Mouse (Mus musculus) embryo, embryonic 11 days (tissue): ENCODE measurements around the gene Tmem200a.
"Not testable (repeated sequence)": the region's sequence is repeated elsewhere in the genome, so short reads cannot be mapped to it uniquely, and the experiment has no call there.

Source experiments
- DNase-seq: peaks from one replicate; pipeline ENCODE4 v3.0.0-alpha.2; 2015

Tmem200a gene

DNA sequence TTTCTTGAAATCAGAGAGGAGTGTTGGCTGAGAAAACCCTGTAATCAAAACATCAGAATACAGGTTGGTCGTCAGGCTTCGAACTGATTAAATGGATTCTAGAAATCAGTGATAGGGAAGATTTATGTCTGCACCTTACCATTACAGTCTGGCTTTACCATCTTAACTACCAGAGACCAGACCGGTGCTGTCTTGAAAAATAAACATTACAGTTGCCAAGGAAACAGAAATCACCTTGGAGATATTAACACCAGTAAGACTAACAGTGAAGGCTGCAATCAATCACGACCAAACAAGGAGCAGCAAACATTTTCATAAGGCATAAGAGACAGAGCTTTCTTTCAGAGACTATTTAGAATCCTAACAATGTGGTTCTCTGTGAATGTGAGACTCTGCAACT, 116.0 kb downstream of the Tmem200a start:
- DNase-seq: peak; percentile 13

DNA sequence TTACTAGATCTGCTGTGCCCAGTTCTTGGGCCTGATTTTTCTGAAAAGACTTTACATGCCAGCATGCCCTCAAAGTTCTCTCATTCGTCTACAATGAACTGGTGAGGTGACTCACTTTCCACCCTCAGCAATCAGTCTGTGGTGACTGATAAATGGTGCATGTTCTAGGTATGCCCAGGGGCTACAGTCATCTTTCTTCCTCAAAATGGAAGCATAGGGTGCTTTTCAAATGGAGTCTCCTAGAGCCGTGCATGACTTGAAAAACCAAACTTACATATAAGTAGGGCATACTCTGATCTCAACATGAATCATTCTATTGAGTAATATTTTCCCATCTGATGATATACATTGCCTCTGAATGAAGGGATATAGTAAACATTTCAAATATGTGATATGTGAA, 117.8 kb downstream of the Tmem200a start:
- DNase-seq: no peak

DNA sequence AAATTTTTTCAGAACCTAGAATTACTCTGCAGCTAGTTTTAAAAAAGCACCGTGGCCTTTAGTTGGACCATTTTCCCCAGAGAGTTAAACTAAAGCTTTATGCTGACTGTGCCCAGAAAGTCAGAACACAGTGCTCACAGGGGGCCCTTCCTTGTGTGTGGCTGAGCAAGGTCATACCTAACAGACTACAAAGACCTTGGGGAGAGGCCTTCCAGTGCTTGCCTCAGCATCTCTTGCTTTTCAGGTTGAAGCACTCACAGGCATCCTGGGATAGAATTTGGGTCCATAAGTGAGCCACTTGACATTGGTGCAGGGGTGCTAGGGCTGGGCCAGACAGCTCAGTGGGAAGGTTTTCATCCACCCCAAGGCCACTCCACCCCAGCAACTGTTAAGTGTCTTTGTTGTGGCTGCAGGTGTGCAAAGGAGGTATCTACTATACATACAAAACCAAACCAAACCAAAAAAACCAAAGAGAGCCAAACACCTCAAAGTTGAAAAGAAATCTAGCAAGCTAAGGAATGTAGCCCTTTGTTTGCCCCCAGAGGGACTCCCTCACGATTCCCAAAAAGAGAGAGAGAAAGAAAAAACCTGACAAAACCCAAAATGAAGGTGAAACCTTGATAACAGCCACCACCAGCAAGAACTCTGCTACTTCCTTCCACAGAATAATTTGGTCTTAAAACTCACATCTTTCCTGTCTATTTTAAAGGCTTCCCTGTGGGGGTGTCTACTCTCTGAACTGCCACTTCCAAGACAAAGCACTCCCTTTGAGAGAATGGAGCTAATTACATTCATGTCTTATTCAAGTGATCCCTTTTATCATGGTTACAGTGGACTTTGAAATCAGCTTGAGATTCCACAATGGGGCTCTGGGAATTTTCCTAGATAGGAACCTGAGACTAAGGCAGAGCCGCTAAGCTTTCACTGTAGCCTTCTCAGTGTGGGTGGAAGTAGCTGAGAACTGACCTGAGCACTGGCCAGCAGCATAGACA, 119.8 kb downstream of the Tmem200a start:
- no peak for DNase-seq

DNA sequence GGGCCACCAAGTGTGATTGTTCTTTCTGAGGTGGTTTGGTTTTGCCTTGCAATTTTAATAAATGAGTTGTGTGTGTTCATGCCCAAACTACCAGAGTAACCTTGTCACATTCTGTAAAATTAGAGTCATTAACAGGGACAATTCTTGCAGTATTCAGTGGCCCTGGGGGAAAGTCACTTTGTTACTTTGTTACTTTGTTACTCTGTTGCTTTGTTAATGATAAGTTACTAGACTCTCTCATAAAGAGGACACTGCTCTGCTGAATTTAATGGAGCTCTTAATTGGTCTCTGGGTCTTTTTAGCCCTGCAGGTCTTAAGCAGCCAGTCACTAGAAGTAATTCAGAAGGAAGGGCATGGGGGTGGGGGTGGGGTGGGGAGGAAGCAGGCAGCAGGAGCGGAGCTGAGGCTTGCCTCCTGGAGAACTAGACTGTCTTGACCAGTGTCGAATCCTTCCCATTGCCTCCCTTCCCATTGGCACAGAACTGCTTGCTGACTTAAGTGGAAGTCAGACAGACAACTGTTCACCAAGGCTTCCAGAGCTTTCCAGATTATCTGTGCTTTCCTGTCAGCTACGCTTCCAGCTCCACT, 124.1 kb downstream of the Tmem200a start:
- no peak for DNase-seq

DNA sequence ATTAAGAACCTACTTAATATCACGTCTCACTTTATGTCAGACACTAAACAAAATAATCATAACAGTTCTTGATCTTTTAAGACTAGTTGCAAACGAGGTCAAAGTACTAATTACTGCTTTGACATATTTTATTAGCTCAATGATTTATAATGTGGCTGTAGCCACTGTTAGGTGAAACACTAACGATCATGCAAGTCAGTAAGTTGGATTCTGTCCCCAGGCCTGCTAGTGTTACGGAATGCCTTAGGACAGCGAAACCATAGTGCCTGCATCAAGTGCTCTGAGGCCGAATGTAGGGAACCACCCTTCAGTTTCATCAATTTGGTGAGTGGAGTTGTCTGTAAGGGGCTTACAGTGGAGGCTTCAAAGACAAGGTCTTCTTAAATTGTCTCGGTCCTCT, 126.0 kb downstream of the Tmem200a start:
- DNase-seq: no peak

DNA sequence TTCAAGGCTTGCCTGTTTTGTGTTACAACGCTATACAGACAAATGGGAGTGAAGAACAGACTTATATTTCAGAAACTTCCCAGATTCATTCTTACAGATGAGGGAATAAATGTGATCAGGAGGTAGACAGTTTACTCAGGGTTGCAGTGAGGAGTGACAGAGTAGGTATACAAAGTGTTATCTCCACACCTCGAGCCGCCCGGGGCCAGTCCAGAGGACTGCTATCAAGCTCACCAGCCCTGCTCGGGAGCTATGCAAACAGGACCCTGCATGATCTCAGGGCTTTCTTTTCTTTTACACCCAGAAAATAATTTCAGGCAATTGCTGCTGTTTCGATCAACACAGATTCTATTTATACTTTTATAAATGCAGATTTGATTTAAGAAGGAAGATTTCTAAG, 126.7 kb downstream of the Tmem200a start:
- DNase-seq: no peak

DNA sequence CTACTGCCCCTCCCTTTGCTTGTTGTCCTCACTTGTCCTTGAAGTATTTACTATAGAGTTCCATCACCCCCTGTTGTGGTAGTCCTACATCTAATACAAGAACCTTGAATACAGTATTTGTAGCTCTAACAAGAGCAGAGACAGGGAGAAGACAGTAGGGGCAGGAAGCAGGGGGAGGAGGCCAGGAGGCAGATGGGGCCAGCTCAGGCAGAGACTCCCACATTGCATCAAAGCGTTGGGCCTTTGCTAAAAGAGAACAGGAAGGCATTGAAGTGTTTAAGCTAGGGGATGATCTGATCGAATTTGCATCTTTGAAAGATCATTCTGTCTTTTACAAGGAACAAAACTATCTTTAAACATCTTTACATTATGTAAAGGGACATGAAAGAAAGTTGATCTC, 133.0 kb downstream of the Tmem200a start:
- DNase-seq: no peak

DNA sequence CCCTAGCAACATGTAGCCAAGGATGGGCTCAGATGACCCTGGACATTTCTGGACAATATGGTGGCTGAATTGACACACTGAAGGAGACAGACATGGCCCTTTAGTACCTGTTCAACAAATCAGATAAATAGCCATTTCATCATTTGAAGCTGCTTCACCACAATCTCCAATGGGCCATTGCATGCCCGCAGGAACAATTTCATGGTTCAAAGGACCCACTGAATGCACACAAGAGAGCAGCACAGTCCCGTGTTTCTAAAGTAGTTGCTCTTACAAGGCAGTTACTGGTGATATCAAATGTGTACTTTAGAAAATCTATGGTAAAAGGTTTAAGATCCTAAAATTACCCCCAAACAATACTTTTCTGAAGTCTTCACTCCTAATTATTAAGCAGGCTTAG, 134.2 kb downstream of the Tmem200a start:
- no peak for DNase-seq

DNA sequence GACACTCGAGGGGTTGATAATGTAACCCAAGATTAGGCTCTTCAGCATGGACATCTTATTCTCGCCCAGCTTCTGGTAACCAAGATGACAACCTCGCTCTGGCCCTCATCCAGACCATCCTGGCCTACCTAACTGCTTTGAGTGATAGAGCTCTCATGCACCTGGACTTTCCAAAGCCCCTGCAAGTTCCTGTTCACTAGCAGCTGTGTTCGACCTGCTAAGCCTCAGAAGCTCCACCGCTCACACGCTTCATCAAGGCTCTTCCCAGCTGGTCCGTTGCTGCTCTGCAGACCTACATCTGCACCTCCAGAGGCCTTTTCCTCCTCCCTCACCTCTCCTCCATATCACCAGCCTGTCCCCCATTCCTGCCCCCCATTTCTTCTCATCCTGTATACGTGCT, 147.1 kb downstream of the Tmem200a start:
- no peak for DNase-seq

DNA sequence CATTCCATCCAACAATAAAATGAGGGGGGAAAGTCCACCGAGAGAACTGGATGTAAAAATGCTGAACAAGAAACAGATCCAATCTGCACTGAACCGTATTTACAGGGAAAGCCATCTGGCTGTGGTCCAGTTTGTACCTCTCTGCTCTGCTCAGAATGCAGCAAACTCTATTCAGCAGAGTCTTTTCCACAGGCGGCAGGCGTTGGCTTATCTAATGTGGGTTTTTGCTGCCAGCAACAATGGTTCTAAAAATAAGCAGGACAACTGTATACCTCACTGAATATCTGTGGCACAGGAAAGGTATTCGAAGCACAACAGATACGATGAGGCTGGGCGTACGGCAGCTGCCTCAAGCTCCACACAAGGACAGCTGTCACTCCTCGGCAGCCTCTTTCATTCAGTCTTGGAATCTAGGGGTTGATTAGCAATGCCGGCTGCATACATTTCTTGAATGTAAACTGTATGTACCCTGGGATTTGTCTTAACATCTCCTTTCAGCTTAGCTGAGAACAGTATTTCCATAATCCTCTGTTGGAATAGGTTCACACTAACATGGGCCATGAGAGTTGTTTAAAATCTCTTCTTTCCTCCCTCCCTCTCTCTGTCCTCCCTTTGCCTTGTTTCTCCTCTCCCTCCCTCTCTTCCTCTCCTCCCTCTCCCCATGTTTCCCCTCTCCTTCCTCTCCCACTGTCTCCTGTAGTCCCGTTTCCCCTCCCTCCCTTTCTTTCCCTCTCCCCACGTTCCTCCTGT, 149.3 kb downstream of the Tmem200a start:
- no peak for DNase-seq

DNA sequence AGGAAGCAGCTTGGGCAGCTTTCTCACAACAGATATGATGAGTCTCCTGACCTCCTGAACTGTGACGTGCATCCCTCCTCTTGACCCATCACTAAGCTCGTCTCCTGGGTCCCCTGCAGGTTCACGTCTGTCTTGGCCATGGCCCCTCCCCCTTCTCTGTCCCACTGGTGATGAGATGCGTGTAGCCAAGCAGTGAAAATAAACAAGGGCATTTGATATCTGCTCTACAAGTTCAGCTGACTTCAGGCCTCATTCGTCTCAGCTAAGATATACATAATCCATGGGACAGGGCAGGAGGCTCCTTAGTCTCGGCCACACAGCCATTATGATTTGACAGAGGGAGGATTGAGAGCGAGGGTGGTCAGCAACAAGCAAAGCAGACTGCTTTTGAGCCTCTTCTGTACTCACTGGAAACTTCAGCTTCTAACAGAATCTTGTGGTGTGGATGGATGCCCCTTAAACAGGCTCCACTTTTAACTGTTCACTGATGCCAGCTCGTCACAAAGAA, 149.9 kb downstream of the Tmem200a start:
- peak; percentile 33 for DNase-seq

DNA sequence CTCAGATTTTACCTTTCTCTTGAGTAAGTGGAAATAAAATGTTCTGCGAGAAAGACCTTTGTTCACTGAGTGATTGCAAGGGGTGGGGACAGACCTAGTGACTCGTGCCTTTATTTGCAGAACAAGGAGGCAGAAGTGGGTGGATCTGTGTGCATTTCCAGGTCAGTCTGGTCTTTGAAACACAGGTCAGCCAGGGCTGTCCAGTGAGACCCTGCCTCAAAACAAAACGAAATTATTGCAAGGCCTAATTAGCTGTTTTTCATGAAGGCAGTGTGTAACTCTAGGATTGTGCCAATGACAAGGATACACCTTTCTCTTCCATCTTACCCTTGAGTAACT, 150.4 kb downstream of the Tmem200a start:
- no peak for DNase-seq

DNA sequence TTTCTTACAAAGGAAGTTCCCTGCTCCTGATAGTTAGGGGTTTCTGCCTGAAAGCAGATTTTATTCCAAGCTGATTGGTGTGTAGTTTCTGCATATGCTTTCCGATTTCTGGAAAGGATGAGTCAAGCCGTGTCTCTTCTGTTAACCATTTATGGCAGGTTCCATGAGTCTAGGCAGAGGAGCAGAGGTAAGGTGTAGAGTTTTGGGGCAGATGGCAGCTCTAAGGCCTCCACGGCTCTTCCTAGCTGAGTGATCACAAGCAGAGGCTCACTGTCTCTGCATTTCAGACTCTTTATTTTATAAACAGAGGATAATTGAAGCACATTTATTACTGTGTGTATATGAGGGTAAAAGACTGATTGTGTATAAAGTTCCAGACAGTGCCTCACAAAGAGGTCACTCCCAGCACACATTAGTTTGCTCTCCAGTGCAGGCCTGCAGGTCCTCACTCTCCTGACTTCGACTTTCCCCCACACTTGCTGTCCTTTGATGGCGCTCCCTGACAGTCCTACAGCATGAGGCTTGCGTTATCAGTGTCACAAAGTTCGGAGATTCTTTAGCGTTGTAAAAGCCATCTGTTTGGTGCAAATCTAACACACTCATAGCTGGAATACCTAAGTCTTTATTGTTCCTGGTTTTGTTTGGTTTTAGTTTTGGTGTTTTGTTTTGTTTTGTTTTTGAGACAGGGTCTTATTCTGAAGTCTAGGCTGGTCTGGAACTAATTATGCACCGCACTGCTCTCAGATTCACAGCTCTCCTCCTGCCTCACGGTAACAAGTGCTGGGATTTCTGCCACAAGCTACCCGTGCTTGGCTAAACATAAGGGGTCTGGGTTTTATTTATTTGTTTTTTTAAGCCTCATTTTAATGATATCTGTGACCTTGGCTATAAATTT, 151.1 kb downstream of the Tmem200a start:
- DNase-seq: peak; percentile 49

DNA sequence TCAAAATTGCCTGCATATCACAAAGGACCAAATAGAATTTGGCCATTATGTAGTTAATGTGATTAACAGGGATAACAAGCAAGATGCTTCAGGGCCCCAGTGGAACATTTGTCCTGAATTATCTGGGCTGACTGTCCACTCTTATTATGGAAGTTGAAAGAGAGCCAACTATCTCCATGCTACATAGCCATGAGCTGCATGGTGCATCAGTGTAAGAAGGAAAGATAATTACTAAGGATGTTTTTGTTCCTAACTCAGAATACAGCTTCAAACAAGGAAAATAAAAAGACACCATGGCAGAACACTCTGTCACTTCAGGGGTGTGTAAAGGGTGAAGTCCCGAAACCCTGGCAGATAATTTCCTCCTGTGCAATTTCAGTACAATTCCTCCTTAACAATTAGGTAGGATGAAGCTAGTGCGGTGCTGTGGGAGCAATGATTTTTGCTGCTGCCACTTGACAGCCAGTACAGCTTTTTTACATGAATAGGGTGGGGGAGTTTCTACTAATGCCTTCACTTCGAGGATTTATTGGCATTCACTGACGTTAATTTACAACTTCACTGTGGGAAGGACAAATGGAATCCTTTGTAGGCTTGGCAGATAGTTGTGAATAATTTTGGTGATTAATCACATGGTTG, 158.1 kb downstream of the Tmem200a start:
- DNase-seq: peak; percentile 39

DNA sequence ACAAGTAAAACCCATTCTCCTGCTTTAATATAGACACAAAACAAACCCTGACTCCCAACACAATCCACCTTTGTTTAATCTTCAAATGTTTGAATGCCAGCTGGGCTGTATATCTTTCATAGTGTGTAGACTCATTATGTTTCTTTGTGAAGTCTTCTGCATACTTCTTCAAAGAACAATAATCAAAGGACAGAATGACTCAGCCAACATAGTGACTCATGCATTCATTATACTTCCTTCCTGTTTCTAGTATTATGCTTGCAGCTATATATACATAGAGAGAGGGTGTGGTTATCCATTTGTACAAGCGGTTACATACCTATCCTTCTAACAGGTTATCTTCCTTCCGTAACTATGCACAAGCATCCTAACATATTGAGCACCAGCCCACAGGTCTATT, 160.7 kb downstream of the Tmem200a start:
- no peak for DNase-seq

DNA sequence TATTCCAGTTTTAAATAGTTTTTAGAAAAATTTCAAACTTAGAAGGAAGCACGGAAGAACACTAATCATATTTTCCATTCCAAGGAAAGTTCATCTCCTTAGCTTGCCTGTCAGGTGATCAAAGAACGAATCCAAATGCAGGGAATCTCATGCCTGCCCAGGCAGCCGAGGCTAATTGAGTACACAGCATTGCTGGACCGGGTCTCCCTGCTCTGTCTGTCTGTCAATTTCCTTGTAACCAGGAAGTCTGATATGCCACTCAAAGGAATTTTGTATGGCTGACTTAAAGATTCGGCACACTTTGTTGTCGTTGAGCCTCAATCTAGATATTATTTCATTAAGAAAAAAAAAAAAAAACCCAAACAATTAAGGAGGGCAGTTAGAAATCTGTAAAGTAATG, 168.6 kb downstream of the Tmem200a start:
- DNase-seq: no peak

DNA sequence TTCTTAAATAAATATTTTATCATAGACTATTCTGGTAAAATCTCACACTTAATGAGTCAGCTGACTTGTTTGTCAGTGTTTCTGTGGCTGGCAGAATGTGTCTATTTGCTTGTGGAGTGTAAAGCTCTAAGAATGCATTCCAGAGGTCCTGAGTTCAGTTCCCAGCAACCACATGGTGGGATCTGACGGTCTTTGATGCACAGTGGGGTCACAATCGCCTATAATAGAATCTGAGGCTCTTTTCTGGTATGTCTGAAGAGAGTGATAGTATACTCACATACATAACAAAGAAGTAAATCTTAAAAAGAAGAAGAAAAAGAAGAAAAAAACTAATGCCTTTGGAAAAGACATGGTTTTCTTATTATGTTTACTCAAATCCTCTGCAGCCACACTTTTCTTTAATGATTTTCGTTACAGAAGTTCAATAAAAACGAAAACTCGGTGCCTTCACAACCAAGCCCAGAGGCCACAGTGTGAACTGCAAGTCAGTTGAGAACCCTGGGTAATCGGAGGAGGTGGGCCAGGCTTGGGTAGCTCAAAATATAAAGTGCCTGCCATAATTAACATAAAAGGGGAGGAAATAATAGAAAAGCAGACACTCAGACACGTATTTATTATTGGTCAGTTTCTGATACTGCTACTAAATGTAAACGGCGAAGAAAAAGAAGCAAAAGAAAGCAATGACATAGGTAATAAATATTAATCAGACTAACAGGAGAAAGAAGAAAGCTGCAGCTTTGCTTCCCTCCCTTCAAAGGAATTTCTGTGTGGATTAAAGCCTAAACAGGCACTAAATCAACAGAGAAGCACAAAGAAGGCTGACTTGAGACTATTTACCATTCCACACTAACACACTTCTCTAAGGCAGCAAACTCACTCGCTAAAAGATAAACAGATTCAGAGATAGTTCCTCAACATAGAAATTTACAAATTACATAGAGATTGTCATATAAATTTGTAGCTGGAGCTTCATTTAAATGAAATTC, 170.5 kb downstream of the Tmem200a start:
- peak; percentile 62 for DNase-seq

DNA sequence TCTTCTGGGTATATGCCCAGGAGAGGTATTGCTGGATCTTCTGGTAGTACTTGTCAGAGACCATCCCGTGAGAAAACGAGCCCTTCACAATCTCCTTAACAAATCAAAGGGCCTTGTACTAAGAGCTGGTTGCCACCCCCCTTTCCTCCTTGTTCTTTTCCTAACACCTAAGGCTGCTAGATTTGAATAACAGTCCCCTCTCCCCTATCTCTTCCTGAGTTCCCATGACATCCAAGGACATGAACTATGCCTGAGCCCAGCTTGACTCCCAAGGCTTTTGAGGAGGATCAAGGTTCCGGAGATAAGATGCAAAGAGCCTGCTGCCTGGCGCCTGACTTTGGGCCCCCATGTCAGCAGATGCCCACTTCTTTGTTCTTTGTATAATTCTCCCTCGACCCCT, 184.7 kb downstream of the Tmem200a start:
- DNase-seq: not testable (repeated sequence)

DNA sequence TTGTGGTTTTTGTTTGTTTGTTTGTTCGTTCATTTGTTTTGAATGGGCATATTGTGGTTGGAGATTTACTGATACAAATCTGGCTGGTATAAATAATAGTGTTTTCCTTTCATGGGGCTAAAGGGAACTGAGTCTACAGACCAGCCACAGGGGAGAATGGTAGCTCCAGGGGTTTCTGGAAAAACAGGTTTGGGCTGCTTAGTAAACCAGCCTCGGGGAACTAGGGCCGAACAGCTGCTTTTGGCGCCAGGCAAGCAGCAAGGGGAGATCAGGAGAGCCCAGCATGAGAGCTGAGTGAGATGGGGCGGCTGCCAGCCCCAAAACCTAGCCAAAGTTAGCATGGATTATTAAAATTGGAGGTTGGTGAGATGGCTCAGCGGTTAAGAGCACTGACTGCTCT, 191.6 kb downstream of the Tmem200a start:
- DNase-seq: no peak

DNA sequence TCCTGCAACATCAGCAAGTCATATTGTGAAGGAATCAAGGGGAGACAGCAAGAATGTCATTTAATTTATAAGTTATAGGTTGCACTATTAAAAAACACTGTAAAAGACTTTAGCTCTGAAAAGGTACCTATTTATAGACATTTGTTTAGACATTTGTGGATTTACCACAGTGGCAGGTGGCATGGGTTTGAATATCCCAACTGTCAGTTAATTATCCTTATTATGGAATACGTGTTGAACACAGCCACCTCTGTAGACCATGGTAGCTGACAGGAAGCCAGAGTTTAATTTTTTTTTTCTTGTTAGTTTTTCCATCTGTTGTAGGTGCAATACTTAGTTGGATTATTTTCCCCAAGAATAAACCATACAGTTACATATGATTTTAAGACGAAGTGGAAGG, 194.3 kb downstream of the Tmem200a start:
- no peak for DNase-seq

DNA sequence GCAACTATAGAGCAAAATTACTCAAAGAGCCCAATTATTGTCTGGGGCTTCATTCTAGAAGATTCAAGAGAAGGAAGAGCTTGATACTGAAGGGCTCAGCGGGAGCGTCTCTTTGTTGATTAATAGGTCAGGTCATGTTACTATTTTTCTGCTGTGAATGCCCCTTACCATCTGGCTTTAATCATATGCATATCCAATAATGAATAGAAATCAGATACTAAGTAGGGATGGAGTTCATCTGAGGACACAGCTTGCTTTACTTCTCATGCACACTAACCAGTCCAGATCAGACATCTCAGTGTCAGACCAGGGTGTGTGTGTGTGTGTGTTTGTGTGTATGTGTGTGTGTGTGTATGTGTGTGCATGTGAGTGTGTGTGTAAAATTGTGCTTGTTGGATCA, 201.1 kb downstream of the Tmem200a start:
- peak; percentile 16 for DNase-seq
